Mouse (Mus musculus) left cerebral cortex, postnatal 36 days (tissue): ENCODE data around the gene Tnnc1. TPM values are rescaled to one million over a fixed set of nuclear protein-coding genes. Genes with fewer than 3 reads are reported as not detected.

Source experiments
- DNase-seq, 2 experiments: peaks; one replicate each; pipeline ENCODE4 v3.0.0; 2021 to 2022; ENCODE audit warnings: low spot score in 2 of 2, mixed read lengths in 1 of 2
- intact Hi-C: fragments of 180-260 bp; cut with DNase I; formaldehyde crosslinking; loops from one replicate; pipeline ENCODE4 v1.15.1; 2025
- total RNA-seq, 2 experiments: library from RNA; stranded (reverse); gene quantifications; 2 replicates each; pipeline ENCODE4 v1.2.3; 2021

Gene Tnnc1
- total RNA-seq, 2 experiments from 2014 or later = 41.9 to 150 TPM

DNA sequence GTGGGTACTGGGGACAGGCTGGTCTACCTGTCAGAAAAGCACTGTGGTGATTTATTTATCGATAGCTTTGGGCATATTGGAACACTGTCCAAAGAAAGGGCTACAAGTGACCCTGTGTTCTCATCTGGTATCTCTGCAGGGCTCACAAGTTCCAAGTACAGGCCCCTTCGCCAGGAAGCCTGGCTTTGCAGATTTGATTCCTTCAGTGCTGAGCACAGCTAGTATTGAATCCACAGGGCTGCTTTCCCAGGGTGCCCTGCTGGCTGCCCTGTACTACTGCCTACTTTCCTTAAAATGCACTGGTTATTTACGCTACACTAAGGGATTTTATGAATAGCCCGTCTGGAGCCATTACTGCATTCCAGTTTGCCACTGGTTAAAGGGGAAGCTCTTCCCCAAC is 26.6 kb upstream of the Tnnc1 start:
- intact Hi-C loops = no loop called here

DNA sequence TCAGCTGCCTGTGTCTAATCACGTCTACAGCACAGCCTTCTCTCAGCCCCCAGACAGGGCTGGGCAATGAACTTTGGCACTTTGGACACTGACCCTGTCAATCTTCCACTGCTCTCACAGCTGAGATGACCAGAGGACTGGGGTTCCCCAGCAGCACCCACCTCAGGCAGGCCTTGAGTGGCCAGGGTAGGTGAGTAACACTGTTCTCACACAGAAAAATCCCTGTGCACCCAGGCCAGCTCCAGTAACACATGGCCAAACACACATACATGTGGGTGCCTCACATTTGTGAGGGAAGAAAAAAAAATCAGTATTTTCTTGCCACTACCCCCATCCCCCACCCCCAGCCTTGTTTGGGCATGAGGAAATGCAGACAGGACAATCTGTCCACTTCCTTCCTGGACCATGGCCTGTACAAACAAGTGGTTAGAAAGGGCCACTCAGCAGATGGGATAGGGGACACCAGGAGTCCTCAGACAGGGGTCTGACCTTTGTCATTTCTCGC is 25.3 kb upstream of the Tnnc1 start:
- intact Hi-C loops = no loop called here
- no peak for DNase-seq

More for the DNA sequence above, 26.6 kb upstream of the Tnnc1 start:
- no peak for DNase-seq

DNA sequence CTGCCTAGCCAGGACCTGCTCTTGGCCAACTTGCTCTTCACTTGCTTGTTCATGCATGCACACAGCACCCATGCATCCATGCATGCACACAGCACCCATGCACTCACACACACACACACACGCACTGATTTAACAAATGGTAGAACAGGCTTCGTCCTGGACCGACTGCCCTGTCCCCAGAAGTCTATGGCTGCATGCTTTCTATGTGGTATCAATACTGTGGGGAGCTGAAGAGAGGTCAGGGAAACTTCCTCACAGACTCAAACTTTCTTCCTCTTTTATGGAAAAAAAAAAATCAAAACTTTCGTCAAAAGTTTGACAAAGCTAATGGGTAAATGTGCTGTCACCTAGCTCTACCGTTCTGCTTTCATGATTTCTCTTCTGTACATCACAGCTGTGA is 24.6 kb upstream of the Tnnc1 start:
- intact Hi-C loops = no loop called here
- no peak for DNase-seq

DNA sequence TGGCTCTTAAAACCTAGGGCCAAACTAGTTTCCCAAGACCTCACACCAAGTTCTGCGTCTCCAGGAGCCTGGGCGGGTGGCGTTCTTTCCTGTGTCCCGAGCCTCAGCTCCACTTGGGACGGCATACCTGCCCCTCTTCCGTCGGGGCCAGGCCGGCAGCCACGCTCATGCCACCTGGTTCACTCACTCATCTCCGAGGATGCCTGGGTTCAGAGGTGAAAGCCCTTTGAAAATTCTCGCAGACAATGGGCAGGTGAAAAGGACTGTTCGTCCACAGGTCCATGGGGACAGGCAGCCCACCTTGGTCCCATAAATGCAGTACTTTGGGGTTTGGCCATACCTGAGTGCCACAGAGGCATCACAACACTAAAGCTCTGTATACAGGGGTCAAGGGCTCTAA is 23.9 kb upstream of the Tnnc1 start:
- no peak for DNase-seq
- intact Hi-C loops = no loop called here

DNA sequence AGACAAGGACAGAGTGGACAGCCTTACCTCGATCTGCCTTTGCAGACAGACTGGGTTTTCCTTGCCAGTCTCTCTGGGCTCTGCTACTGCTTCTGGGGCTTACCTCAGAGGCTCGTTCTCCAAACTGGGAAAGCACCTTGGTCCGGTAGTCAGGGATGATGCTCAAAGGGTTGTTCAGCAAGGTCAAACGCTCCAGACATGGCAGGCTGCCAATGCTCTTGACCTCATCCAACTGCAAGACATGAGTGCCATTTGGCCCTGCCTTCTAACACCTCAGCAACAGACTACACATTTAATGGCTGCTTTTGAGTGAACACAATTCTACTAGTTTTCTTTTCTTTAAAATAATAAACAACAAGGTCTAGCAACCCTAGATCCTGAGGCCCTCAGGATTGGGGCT is 21.5 kb upstream of the Tnnc1 start:
- DNase-seq = no peak
- intact Hi-C loops = no loop called here

DNA sequence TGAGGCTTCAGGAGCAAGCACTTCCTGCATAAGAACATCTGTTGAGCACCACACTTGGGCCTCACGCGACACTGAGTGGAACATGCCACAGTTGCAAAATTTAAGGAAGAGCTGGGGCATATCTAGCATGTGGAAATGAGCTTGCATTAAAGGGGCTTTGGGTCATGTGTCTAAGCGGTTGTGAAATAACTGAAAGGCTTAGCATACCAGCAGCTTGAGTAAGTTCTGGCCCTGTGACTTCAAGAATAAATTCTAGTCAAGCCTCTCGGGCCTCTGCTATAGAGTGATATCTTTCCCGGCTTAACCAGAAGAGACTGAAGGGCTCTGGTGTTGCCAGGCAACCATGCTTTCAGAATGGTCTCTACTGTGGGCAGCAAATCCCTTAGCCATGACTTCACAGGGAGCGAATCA is 19.3 kb upstream of the Tnnc1 start:
- DNase-seq = no peak
- intact Hi-C loops = no loop called here

DNA sequence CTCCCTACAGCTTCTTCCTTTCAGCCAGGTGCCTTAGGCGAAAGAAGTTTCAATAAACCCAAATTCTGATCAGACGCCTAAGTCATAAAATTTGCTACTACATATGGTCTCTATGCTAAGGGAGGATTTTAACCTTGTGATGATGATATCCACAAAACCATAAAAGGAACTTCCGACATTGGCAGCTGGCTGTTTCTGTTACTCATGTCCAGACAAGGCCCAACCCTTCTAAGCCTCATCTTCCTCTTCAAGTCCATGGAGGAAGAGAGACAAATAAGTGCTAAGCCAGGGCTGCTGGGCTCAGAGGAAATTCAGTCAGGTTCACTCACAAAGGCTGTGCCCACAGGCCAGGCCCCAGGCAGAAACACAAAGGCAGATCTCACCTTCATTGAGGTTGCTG is 18.8 kb upstream of the Tnnc1 start:
- intact Hi-C loops = no loop called here
- DNase-seq = no peak

DNA sequence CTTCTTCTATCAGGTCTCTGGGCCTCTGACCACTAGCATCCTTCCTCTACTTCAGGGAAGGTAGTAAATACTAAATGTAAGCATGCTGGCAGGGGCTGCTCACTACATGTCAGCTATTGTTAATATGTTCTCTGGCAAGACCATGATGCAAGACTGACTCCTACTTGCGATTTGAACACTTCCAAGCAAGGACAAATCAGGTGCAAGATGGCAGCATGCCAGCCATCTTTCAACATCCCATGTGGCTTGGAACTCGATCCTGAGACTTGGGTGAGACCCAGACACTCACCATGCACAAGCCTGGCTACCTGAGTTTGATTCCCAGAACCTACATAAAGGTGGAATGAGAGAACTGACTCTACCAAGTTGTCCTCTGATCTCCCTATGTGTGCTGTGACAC is 16.2 kb upstream of the Tnnc1 start:
- intact Hi-C loops = loop anchor here (10.0 kb wide), 1 partner anchor 177 kb away; the partner anchor contains the start of genes Gnl3 and Pbrm1
- DNase-seq = no peak

DNA sequence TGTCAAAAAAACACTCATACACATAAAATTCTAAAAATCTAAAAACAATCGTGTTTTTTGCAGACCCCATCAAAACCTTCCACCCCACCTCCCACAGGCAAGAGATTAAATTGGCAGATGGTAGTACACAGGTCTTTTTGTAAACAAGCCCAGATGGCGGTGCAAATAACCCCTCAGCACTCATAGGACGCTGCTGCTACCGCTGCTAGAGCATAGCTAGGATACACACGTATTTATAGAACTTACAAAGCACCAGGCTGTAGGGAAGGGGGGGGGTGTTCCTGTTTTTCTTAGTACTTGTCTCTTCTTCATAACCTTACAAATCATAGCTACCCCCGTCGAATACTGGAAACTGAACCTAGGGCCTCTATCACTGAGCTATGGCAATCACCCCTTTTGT is 14.3 kb upstream of the Tnnc1 start:
- no peak for DNase-seq
- intact Hi-C loops = loop anchor here (10.0 kb wide), 1 partner anchor 179 kb away; the partner anchor contains the start of genes Gnl3 and Pbrm1

DNA sequence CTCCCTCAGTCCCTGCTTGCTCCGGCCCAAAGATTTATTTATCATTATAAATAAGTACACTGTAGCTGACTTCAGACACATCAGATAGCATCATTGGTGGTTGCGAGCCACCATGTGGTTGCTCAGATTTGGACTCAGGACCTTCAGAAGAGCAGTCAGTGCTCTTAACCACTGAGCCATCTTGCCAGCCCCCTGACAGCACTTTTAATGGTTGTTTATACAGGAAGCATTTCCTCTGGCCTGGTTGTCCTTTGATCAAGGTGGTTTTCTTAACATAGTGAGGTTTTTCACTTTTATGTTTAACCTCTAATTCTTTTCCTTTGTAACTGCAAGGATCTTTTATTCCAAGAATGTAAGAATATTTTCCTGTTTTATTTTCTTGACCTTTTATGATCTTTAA is 13.7 kb upstream of the Tnnc1 start:
- intact Hi-C loops = loop anchor here (10.0 kb wide), 1 partner anchor 180 kb away; the partner anchor contains the start of genes Gnl3 and Pbrm1

DNA sequence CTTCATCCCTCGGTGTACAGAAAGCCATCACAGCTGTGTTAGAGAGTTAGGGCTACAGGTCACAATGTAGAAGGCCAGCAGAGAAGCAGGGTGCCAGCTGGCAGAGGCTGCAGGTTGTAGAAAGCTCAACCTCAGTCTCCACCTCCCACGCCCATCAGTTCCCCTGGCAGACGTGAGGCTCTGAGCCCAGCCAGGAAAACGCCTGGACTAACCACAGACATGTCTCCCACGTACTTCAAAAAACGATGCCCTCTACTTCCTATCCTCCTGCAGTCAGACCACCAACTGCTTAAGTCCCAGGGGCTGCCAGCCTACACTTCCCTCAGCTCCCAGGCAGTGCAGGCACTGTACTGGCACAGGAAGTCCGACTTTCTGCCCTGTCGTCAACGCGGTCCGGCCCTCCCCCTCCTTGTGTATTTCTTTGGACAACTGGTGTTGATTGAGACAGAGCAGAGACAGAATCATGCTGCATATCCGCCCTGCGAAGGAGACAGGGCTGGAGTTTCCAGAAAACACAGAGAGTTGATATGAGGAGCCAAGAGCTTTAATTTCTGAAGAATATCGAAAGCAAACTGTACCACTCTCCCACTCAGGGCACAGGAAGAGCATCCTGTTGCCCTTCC is 13.1 kb upstream of the Tnnc1 start:
- no peak for DNase-seq
- intact Hi-C loops = loop anchor here (5.0 to 10.0 kb wide), 2 partner anchors 63 to 180 kb away; partner anchors contain the start of genes Gnl3, Nt5dc2 and Pbrm1

More for the DNA sequence above, 13.7 kb upstream of the Tnnc1 start:
- no peak for DNase-seq

DNA sequence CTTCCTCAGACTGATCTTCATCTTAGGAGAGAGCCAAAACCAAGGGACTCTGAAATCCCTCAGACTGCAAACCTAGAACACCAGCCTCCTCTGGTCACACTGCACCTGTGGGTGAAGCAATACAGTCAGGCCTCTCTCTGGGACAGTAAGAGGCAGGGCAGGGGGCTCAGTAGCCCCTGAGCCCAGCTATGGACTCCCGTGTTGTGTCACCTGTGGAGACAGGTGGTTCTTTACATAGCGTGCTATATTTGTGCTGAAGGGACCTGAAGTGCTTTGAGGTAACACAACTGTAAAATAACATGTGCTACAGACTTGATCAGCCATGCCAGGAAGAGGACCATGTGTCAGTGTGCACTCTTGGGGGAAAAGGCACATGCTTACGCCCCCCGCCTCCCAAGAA is 12.6 kb upstream of the Tnnc1 start:
- DNase-seq = no peak
- intact Hi-C loops = loop anchor here (5.0 to 10.0 kb wide), 2 partner anchors 63 to 181 kb away; partner anchors contain the start of genes Gnl3, Nt5dc2 and Pbrm1

DNA sequence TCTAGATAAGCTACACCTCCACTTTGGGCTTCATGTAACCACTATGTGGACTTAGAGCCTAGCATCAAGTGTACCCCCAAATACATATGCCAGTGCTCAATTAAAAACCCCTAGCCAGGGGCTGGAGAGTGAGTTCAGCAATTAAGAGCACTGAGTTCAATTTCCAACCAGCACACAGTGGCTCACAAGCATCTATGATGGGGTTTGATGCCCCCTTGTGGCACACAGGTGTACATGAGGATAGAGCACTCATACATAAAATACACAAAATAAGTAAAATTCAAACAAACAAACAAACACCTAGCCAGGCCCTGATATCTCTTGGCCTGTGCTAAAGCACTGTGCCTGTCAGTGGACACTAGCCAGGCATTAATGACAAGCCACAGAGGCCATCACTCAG is 12.1 kb upstream of the Tnnc1 start:
- DNase-seq = no peak

DNA sequence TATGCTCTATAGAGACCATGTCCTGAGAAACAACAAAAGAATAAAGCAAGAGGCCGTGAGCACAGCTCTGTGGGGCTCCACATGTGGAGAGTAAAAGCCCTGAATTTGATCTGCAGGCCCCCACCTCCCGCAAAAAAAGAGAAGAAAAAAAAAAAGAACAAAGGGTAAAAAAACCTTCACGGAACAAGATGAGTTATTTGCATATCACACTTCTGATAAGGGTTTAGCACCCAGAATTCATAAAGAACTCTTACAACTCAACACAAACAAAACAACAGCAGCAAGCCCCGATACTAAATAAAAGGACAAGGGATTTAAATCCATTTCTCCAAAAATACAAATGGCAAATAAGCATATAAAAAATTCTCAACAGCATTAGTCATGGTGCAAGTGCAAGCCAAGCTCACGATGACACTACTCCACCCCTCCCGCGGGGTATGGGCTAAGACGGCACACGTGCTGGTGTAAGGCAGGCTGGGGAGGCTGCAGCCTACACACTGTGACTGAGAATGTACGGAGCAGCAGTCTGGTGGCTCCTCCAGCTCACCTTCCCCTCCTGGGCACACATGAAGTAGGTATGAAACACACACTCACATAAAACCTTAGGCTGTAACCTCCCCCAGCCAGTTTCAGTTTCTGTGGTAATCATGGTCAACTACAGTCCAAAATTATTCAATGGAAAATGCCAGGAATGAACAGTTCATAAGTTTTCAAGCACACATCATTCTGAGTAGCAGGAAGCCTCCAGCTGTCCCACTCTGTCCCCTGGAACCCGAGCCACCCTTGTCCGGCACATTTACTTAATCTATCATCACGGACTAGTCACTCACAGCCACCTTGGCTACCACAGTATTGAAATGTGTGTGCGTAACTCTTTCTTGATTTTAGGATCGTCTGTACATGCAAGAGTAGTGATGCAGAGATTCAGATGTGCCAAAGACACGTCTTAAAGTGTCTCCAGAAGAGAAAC is 10.3 kb upstream of the Tnnc1 start:
- DNase-seq = peak in 1 of 2 experiments; percentile 50
- intact Hi-C loops = loop anchor here (5.0 to 10.0 kb wide), 2 partner anchors 66 to 183 kb away; partner anchors contain the start of genes Gnl3, Nt5dc2 and Pbrm1

More for the DNA sequence above, 12.1 kb upstream of the Tnnc1 start:
- intact Hi-C loops = loop anchor here (5.0 to 10.0 kb wide), 2 partner anchors 64 to 181 kb away; partner anchors contain the start of genes Gnl3, Nt5dc2 and Pbrm1

DNA sequence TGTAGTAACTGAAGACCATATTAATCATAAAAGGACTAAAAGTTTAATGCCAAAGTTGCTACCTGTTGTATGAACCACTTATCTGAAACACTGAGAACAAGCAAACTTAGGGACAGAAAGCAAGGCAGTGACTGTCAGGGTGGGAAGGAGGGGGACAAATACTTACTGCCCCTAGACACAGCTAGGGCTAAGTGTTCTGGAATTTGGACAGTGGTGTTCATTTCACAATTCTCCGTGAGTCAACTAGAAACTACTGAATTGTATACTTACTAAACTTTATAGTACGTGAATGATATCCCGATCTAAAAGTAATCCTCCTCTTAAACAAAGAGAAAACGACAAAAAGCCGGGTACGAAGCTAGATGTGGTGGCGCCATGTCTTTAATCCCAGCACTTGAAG is 8.5 kb upstream of the Tnnc1 start:
- intact Hi-C loops = loop anchor here (5.0 to 10.0 kb wide), 2 partner anchors 67 to 185 kb away; partner anchors contain the start of genes Gnl3, Nt5dc2 and Pbrm1
- no peak for DNase-seq

DNA sequence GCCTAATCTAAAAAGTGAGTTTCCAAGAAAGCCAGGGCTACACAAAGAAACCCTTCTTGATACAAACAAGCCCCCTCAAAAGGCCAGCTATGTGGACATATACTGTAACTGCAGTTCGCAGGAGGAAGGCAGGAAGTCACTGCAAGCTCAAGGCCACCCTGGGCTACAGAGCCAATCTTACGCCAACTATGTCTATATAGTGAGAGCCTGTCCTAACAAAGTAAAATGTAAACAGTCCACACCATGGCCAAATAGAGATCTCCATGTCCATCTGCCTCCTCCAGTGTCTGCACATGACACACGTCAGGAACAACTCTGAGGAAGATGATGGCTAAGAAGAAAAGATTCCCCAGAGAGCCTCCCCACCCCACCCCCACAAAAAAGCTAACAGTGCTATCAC is 8.1 kb upstream of the Tnnc1 start:
- DNase-seq = no peak
- intact Hi-C loops = no loop called here

DNA sequence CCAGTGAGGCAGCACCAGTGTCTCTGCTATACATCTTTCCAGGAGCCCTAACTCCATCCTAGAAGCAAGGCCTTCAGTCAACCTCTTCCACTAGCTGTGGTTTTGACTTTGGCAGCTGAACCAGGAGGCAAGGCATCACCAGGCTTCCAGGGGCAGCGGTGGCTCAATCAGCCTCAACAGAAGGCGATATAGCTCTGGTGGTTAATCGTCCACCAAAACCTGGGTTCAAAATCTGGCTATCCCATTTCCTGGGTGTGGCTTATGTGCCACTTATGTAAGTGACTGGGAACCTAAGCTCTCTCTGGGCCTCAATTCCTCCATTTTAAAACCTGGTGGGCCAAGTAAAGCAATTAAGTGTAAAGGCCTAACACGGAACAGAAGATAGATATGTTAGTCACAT is 3.3 kb upstream of the Tnnc1 start:
- intact Hi-C loops = loop anchor here (5.0 kb wide), 1 partner anchor 47 kb away; the partner anchor contains the start of genes Bap1 and Phf7
- no peak for DNase-seq

DNA sequence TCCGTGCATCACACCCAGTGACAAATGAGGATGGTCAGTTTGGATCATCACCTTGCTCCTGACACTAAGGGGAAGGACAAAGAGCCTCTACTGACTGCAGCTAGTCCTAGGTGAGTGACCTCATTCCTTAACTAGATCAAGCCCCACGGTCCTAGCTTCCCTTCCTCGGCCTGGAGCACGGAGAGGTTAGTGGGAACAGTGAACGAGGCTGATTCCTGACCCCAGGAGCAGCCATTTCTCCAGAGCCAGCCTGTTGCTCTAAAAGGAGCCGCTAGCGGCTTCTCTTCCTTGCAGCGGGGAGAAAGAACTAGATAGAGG is 2.9 kb upstream of the Tnnc1 start:
- DNase-seq = no peak

DNA sequence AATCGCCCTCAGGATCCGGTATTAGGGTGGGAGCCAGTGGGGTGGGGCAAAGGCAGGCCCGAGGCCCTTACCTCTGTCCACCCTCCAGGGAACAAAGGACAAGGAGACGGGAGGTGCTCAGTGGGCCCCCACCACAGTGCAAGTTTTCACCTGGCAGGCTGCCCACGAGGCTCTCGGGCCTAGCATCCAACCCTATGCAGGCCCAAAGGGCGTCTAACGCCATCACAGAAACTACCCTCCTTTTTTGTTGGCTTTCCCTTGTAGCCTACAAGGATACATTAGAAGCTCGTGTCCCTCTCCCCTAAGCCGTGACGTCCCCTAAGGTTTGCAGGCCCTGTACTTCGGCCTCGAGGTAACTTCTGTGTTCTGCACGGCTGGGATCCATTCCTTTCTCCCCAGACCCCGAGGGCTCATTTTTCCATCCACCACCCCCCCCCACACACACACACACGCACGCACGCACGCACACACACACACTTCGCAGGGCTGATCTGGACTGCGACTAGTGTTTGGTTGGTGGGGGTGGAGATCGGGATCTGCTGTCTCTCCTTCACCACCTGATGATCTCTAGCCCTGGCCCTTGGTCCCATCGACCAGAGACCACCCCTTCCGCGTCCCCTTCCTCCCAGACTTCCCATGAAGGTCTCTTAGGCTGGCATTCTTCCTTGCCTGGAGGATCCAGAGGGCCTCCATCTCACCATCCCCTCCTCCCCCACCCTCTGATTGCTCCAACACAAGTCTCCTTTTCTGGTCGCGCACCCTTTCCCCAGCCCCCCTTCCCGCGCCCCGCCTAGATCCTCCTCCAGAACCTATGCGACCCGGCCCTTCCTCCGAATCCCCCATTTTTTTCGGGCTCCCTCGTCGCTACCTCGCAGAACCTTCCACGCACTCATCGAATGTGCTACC is 2.3 kb upstream of the Tnnc1 start:
- intact Hi-C loops = loop anchor here (5.0 kb wide), 1 partner anchor 46 kb away; the partner anchor contains the start of genes Bap1 and Phf7
- DNase-seq = peak; percentile 47 to 53

More for the DNA sequence above, 2.9 kb upstream of the Tnnc1 start:
- intact Hi-C loops = loop anchor here (5.0 kb wide), 1 partner anchor 47 kb away; the partner anchor contains the start of genes Bap1 and Phf7
